Mouse (Mus musculus) midbrain, embryonic 10.5 days (tissue): ENCODE results near the gene Pdzrn3. TPM values are rescaled to one million over a fixed set of nuclear protein-coding genes. Genes with fewer than 3 reads are reported as not detected.

Source experiments
- DNase-seq: peaks from one replicate; pipeline ENCODE4 v3.0.0-alpha.2; 2017; ENCODE audit warnings: low spot score
- H3K27ac ChIP-seq: fragments of 300-500 bp; sonication (generic); replicated peaks from 2 replicates; pipeline ENCODE4 v1.5.1; 2016; ENCODE audit warnings: mild to moderate bottlenecking
- H3K27me3 ChIP-seq: fragments of 300-500 bp; sonication (generic); 2 replicates; pipeline ENCODE4 v1.6.1; 2016; ENCODE audit warnings: low read depth, mild to moderate bottlenecking; ENCODE audit not compliant: poor library complexity, severe bottlenecking
- H3K36me3 ChIP-seq: fragments of 300-500 bp; sonication (generic); 2 replicates; pipeline ENCODE4 v1.6.1; 2016; ENCODE audit warnings: mild to moderate bottlenecking, moderate library complexity
- H3K4me1 ChIP-seq: fragments of 300-500 bp; sonication (generic); 2 replicates; pipeline ENCODE4 v1.6.1; 2016
- H3K4me3 ChIP-seq: fragments of 300-500 bp; sonication (generic); 2 replicates; pipeline ENCODE4 v1.5.1; 2016; ENCODE audit warnings: mild to moderate bottlenecking, moderate library complexity
- H3K9me3 ChIP-seq: fragments of 300-500 bp; sonication (generic); replicated peaks from 2 replicates; pipeline ENCODE4 v1.6.1; 2016; ENCODE audit warnings: mild to moderate bottlenecking
- WGBS: fragments of 180-500 bp; shearing (Covaris S2); methylation state at CpG from one replicate; pipeline ENCODE4 v1.1.7; 2016; 5-methylcytosine and 5-hydroxymethylcytosine counted together
- polyA plus RNA-seq: library from polyadenylated mRNA; unstranded; fragments of >200 nt; fragmentation: Nextera tagmentation; extraction: Ambion mirVana; gene quantifications from 2 replicates; pipeline ENCODE4 v1.2.1, GENCODE M21; 2016

The Pdzrn3 gene
- polyA plus RNA-seq, 1 experiment from 2014 or later, result 5.4 TPM

GRCm38 (mm10) chr6:101220307-101220706 is 157.4 kb downstream of the Pdzrn3 start:
- H3K27me3 ChIP-seq, result no peaks in the 10 kb centered on the region; the same call in 1 of the 2 replicates
- DNase-seq, result no peak
- H3K4me3 ChIP-seq, result no peak overlapping the region
- H3K4me1 ChIP-seq, result peaks cover 11% of the 10 kb centered on the region
- WGBS, result 84% methylated on average over 3 of the region's 3 CpGs
- no peaks in the 10 kb centered on the region for H3K36me3 ChIP-seq
- H3K9me3 ChIP-seq, result no peaks in the 10 kb centered on the region
- no peak overlapping the region for H3K27ac ChIP-seq

DNA sequence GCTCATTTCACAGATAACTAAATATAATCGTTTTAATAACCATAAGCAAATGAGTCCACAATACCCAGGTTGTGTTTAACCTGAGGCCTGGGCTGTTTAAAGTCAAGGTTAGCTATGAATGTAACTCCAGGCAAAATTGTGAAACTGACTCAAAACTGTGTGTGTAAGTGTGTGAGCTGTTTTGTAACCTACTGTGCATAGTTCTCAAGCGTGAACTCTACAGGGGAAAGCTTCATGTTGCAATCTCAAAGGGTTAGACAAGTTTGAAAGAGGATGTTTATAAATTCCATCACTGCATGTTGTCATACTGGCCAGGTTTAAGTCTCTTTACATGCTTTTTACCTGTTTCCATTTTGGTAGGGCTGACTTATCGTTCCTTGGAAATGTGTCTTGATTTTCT is 158.7 kb downstream of the Pdzrn3 start:
- Histone ChIP-seq H3K9me3 (no peaks in the 10 kb centered on the region), H3K27ac (no peak overlapping the region), H3K36me3 (no peaks in the 10 kb centered on the region), H3K27me3 (no peaks in the 10 kb centered on the region; the same call in 1 of the 2 replicates), H3K4me3 (no peak overlapping the region), H3K4me1 (peaks cover 13% of the 10 kb centered on the region)
- DNase-seq, result no peak
- WGBS, result 80% methylated on average over 3 of the region's 3 CpGs

DNA sequence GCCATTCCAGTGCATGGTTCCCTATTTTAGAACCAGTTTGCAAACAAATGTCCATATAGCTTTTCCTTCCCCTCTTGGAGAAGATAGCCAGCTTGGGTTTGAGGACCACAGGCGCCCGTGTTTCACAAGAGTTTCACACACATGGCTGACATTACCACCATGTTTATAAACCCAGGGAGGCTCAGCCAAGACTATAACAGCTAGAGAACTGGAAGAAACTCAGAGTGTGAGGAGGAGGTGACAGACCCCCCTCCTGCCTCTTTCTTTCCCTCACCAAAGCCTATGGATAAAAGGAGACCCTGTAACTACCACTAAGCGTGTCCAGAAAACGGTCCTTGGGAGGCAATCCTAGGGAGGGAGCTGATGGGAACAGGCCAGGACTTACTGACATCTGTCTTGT is 159.5 kb downstream of the Pdzrn3 start:
- peaks cover 13% of the 10 kb centered on the region for H3K4me1 ChIP-seq
- no peaks in the 10 kb centered on the region for H3K36me3 ChIP-seq
- WGBS, result 73% methylated on average over 4 of the region's 4 CpGs
- no peak for DNase-seq
- no peak overlapping the region for H3K27ac ChIP-seq
- H3K9me3 ChIP-seq, result no peaks in the 10 kb centered on the region
- H3K27me3 ChIP-seq, result no peaks in the 10 kb centered on the region; the same call in 1 of the 2 replicates
- no peak overlapping the region for H3K4me3 ChIP-seq

GRCm38 (mm10) chr6:101217756-101218155 is 159.9 kb downstream of the Pdzrn3 start:
- no peaks in the 10 kb centered on the region for H3K36me3 ChIP-seq
- H3K27ac ChIP-seq, result no peak overlapping the region
- H3K27me3 ChIP-seq, result no peaks in the 10 kb centered on the region; the same call in 1 of the 2 replicates
- H3K9me3 ChIP-seq, result no peaks in the 10 kb centered on the region
- no peak overlapping the region for H3K4me3 ChIP-seq
- 68% methylated on average over 6 of the region's 6 CpGs for WGBS
- no peak for DNase-seq
- peaks cover 15% of the 10 kb centered on the region for H3K4me1 ChIP-seq

DNA sequence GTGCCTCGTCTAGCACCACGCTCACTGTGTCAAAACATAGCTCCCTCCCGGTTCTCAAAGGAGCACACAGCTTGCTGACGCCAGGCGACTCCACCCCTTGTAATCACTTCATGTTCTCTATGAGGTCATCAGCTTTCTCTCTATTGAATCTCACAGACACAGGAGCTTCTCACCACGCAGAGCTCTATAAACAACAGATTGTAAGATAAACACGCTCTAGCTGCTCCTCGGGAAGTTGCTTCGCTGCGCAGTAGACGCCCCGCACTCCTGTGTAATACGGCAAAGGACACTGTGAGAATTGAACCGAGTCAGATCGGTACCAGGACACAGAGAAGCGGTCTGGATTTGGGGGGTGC is 162.3 kb downstream of the Pdzrn3 start:
- no peak overlapping the region for H3K4me3 ChIP-seq
- no peaks in the 10 kb centered on the region for H3K36me3 ChIP-seq
- no peak for DNase-seq
- no peaks in the 10 kb centered on the region for H3K9me3 ChIP-seq
- no peaks in the 10 kb centered on the region; the same call in 1 of the 2 replicates for H3K27me3 ChIP-seq
- H3K4me1 ChIP-seq, result peaks cover 16% of the 10 kb centered on the region
- H3K27ac ChIP-seq, result no peak overlapping the region
- WGBS, result 78% methylated on average over 16 of the region's 16 CpGs

- Histone ChIP-seq H3K36me3 (no peaks in the 10 kb centered on the region), H3K4me3 (no peak overlapping the region), H3K4me1 (peaks cover 16% of the 10 kb centered on the region), H3K9me3 (no peaks in the 10 kb centered on the region), H3K27me3 (no peaks in the 10 kb centered on the region; the same call in 1 of the 2 replicates), H3K27ac (no peak overlapping the region)
- DNase-seq, result no peak
- 92% methylated on average over 8 of the region's 8 CpGs for WGBS
Measured at GRCm38 (mm10) chr6:101214734-101215435, 162.8 kb downstream of the Pdzrn3 start.

DNA sequence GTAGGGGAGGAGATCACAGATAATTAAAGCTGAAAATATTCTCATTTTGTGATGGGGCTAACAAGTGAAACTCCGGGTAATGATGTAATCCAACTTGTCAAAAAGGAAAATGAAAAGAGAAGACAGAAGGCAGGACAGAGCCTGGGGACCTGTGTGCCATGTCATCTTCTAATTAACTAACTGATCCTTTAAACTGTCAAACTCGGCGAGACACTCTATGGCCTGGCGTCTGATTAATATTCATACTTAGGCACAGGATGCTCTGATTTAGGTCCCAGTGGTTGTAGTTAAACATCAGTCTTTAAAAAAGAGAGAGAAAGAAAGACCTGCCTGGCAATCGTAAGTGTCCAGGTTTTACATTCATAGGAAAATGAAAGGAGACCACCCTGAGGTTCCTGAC is 164.6 kb downstream of the Pdzrn3 start:
- H3K27ac ChIP-seq, result no peak overlapping the region
- no peak overlapping the region for H3K4me3 ChIP-seq
- no peaks in the 10 kb centered on the region for H3K9me3 ChIP-seq
- no peaks in the 10 kb centered on the region for H3K36me3 ChIP-seq
- peaks cover 16% of the 10 kb centered on the region for H3K4me1 ChIP-seq
- DNase-seq, result no peak
- H3K27me3 ChIP-seq, result no peaks in the 10 kb centered on the region; the same call in 1 of the 2 replicates
- 88% methylated on average over 5 of the region's 5 CpGs for WGBS

DNA sequence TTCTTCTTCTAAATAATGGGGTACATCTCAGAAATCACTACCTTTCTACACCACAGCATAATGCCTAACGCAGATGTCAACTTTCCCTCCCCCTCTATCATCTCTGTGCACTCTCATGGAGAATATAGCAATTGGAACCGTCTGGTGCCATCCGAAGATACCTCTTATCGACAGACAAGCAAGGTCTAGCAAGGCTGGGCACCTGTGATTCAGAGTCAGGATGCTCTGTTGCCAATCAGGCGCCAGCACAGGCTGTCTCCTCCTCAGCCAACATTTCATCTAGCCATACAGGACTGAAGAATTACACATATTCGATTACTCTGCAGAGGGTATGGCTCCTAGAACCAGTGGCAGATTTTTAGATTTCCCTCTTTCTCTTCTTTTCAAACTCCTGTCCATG is 165.6 kb downstream of the Pdzrn3 start:
- no peak overlapping the region for H3K27ac ChIP-seq
- no peak overlapping the region for H3K4me3 ChIP-seq
- H3K9me3 ChIP-seq, result no peaks in the 10 kb centered on the region
- peaks cover 13% of the 10 kb centered on the region for H3K4me1 ChIP-seq
- 92% methylated on average over 6 of the region's 6 CpGs for WGBS
- no peak for DNase-seq
- no peaks in the 10 kb centered on the region; the same call in 1 of the 2 replicates for H3K27me3 ChIP-seq
- no peaks in the 10 kb centered on the region for H3K36me3 ChIP-seq

GRCm38 (mm10) chr6:101211361-101211841 is 166.3 kb downstream of the Pdzrn3 start:
- no peaks in the 10 kb centered on the region; the same call in 1 of the 2 replicates for H3K27me3 ChIP-seq
- no peak overlapping the region for H3K4me3 ChIP-seq
- H3K27ac ChIP-seq, result no peak overlapping the region
- DNase-seq, result no peak
- 89% methylated on average over 8 of the region's 8 CpGs for WGBS
- peaks cover 11% of the 10 kb centered on the region for H3K4me1 ChIP-seq
- no peaks in the 10 kb centered on the region for H3K9me3 ChIP-seq
- no peaks in the 10 kb centered on the region for H3K36me3 ChIP-seq

DNA sequence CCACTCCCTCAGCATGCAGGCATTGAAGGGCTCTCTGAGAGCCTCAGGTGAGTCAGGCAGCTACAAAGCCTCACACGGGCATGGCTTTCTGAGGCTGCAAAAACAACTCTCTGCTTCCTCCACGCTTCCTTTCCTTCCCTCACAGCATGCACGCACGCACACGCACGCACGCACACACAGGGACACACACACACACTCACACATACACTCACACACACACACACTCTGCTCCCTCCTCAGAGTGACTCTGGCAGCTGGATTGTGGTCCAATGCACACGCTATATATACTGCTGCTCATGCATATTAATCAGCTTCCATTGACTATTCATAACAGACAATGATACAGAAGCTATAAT is 178.8 kb downstream of the Pdzrn3 start:
- WGBS, result 14% methylated on average over 8 of the region's 8 CpGs
- DNase-seq, result peak; percentile 38
- no peaks in the 10 kb centered on the region for H3K36me3 ChIP-seq

GRCm38 (mm10) chr6:101198284-101198942 is 179.3 kb downstream of the Pdzrn3 start:
- peak overlapping the region; percentile 57 for H3K4me3 ChIP-seq
- H3K27me3 ChIP-seq, result peaks cover 29% of the 10 kb centered on the region
- DNase-seq, result peak; percentile 80
- H3K27ac ChIP-seq, result peak overlapping the region; percentile 85
- no peaks in the 10 kb centered on the region for H3K36me3 ChIP-seq
- H3K4me1 ChIP-seq, result peaks cover 68% of the 10 kb centered on the region
- no peaks in the 10 kb centered on the region for H3K9me3 ChIP-seq
- 5% methylated on average over 24 of the region's 24 CpGs for WGBS

More for the DNA sequence above, 178.8 kb downstream of the Pdzrn3 start:
- H3K4me3 ChIP-seq, result peak overlapping the region; percentile 57
- H3K27ac ChIP-seq, result peak overlapping the region; percentile 85
- H3K27me3 ChIP-seq, result peaks cover 29% of the 10 kb centered on the region
- peaks cover 66% of the 10 kb centered on the region for H3K4me1 ChIP-seq
- H3K9me3 ChIP-seq, result no peaks in the 10 kb centered on the region

GRCm38 (mm10) chr6:101197642-101198041 is 180.1 kb downstream of the Pdzrn3 start:
- Histone ChIP-seq H3K4me1 (peaks cover 68% of the 10 kb centered on the region), H3K9me3 (no peaks in the 10 kb centered on the region), H3K27ac (peak overlapping the region; percentile 85), H3K4me3 (peak overlapping the region; percentile 57; the same call in 1 of the 2 replicates), H3K27me3 (peaks cover 29% of the 10 kb centered on the region), H3K36me3 (no peaks in the 10 kb centered on the region)
- WGBS, result 10% methylated on average over 5 of the region's 5 CpGs
- peak; percentile 68 for DNase-seq

DNA sequence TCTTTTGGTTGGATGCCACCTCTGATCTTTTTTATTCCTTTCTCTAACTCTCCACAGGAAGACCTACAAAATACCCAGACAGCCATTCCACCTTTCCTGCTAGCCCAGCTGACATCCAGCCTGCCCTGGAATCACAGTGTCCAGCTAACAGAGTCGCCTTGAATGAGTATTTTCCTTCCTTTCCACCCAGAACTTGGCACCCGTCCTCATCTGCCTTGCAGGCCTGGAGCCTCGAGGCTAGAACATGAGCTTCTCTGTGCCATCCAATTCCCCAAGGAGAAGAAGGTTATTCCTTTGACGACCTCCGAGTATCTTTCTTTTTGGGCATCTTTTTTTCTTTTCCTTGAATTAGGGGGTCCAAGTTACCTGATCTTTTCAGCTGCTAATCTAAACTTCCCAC is 181.8 kb downstream of the Pdzrn3 start:
- WGBS, result 83% methylated on average over 5 of the region's 5 CpGs
- Histone ChIP-seq H3K36me3 (peaks cover 2% of the 10 kb centered on the region), H3K4me1 (peaks cover 67% of the 10 kb centered on the region), H3K27ac (no peak overlapping the region; the same call in 1 of the 2 replicates), H3K27me3 (peaks cover 21% of the 10 kb centered on the region), H3K9me3 (no peaks in the 10 kb centered on the region), H3K4me3 (no peak overlapping the region)
- DNase-seq, result no peak
